Mouse (Mus musculus) heart, embryonic 13.5 days (tissue): ENCODE data around the gene Scn5a. TPM values are rescaled to one million over a fixed set of nuclear protein-coding genes. Genes with fewer than 3 reads are reported as not detected.

Experiments
- ATAC-seq: fragments of 200-750 bp; cut with Nextera tagmentation; 2 replicates; pipeline ENCODE4 v1.8.0; 2017; ENCODE audit warnings: moderate TSS enrichment; ENCODE audit not compliant: insufficient number of reproducible peaks, low FRiP score, low TSS enrichment; ENCODE audit errors: extremely low read depth
- H3K27ac ChIP-seq: fragments of 300-500 bp; sonication (generic); replicated peaks from 2 replicates; pipeline ENCODE4 v1.5.1; 2015; ENCODE audit warnings: moderate library complexity, mild to moderate bottlenecking, inconsistent platforms
- H3K27me3 ChIP-seq: fragments of 300-500 bp; sonication (generic); replicated peaks from 2 replicates; pipeline ENCODE4 v1.6.1; 2015; ENCODE audit warnings: mild to moderate bottlenecking, inconsistent platforms
- H3K36me3 ChIP-seq: fragments of 300-500 bp; sonication (generic); 2 replicates; pipeline ENCODE4 v1.6.1; 2015; ENCODE audit warnings: mild to moderate bottlenecking, inconsistent platforms
- H3K4me1 ChIP-seq: fragments of 300-500 bp; sonication (generic); 2 replicates; pipeline ENCODE4 v1.6.1; 2015; ENCODE audit warnings: inconsistent platforms
- H3K4me2 ChIP-seq: fragments of 300-500 bp; sonication (generic); 2 replicates; pipeline ENCODE4 v1.6.1; 2015; ENCODE audit warnings: inconsistent platforms, mild to moderate bottlenecking, moderate library complexity
- H3K4me3 ChIP-seq: fragments of 300-500 bp; sonication (generic); 2 replicates; pipeline ENCODE4 v1.5.1; 2015; ENCODE audit warnings: moderate library complexity, mild to moderate bottlenecking, inconsistent platforms
- H3K9ac ChIP-seq: fragments of 300-500 bp; sonication (generic); 2 replicates; pipeline ENCODE4 v1.6.1; 2015; ENCODE audit warnings: inconsistent platforms, mild to moderate bottlenecking, moderate library complexity
- H3K9me3 ChIP-seq: fragments of 300-500 bp; sonication (generic); 2 replicates; pipeline ENCODE4 v1.6.1; 2016; ENCODE audit warnings: inconsistent platforms
- WGBS: fragments of 180-500 bp; shearing (Covaris S2); methylation state at CpG from one replicate; pipeline ENCODE4 v1.1.7; 2015; ENCODE audit warnings: mixed read lengths; 5-methylcytosine and 5-hydroxymethylcytosine counted together
- polyA plus RNA-seq: library from polyadenylated mRNA; unstranded; fragments of >200 nt; fragmentation: Nextera tagmentation; extraction: Ambion mirVana; gene quantifications from 2 replicates; pipeline ENCODE4 v1.2.1, GENCODE M21; 2015

Gene Scn5a
- polyA plus RNA-seq, 1 experiment from 2014 or later, result 7.8 TPM

- Histone ChIP-seq H3K36me3 (no peaks in the 10 kb centered on the region; the same call in 1 of the 2 replicates), H3K4me1 (0 out of 2 replicates have a peak, but pooled peaks cover 5% of the 10 kb centered on the region), H3K27me3 (peaks cover 55% of the 10 kb centered on the region), H3K4me2 (no peak overlapping the region), H3K9ac (no peak overlapping the region), H3K4me3 (no peak overlapping the region), H3K9me3 (no peaks in the 10 kb centered on the region), H3K27ac (no peak overlapping the region)
- 25% methylated on average over 10 of the region's 10 CpGs for WGBS
- ATAC-seq, result no peak
Measured at GRCm38 (mm10) chr9:119531684-119532417, 47.0 kb downstream of the Scn5a start.

- Histone ChIP-seq H3K4me1 (peaks cover 9% of the 10 kb centered on the region), H3K9ac (no peak overlapping the region), H3K27me3 (0 out of 2 replicates have a peak, but pooled peaks cover 6% of the 10 kb centered on the region), H3K9me3 (peaks cover 5% of the 10 kb centered on the region), H3K4me3 (no peak overlapping the region), H3K36me3 (peaks cover 25% of the 10 kb centered on the region), H3K27ac (no peak overlapping the region), H3K4me2 (no peak overlapping the region)
- 88% methylated on average over 6 of the region's 6 CpGs for WGBS
- ATAC-seq, result no peak
Measured at GRCm38 (mm10) chr9:119524511-119524910, 54.3 kb downstream of the Scn5a start.

- H3K4me1 ChIP-seq, result peaks cover 20% of the 10 kb centered on the region
- peak overlapping the region; percentile 26; the same call in 1 of the 2 replicates for H3K27ac ChIP-seq
- ATAC-seq, result no peak
Measured at GRCm38 (mm10) chr9:119523301-119523700, 55.5 kb downstream of the Scn5a start.

GRCm38 (mm10) chr9:119519116-119519515 is 59.7 kb downstream of the Scn5a start:
- H3K4me1 ChIP-seq, result peaks cover 40% of the 10 kb centered on the region
- no peak overlapping the region for H3K27ac ChIP-seq
- H3K36me3 ChIP-seq, result peaks cover 14% of the 10 kb centered on the region
- H3K4me2 ChIP-seq, result no peak overlapping the region
- H3K9me3 ChIP-seq, result no peaks in the 10 kb centered on the region
- no peak overlapping the region for H3K9ac ChIP-seq
- 57% methylated on average over 23 of the region's 23 CpGs for WGBS
- H3K27me3 ChIP-seq, result peaks cover 23% of the 10 kb centered on the region
- no peak overlapping the region for H3K4me3 ChIP-seq
- no peak for ATAC-seq

More at GRCm38 (mm10) chr9:119523301-119523700, 55.5 kb downstream of the Scn5a start:
- Histone ChIP-seq H3K4me2 (no peak overlapping the region), H3K9ac (no peak overlapping the region), H3K36me3 (peaks cover 25% of the 10 kb centered on the region), H3K4me3 (no peak overlapping the region), H3K27me3 (0 out of 2 replicates have a peak, but pooled peaks cover 3% of the 10 kb centered on the region), H3K9me3 (peaks cover 5% of the 10 kb centered on the region)
- WGBS, result 57% methylated on average over 8 of the region's 8 CpGs

GRCm38 (mm10) chr9:119518177-119518576 is 60.6 kb downstream of the Scn5a start:
- ATAC-seq, result no peak
- no peak overlapping the region for H3K27ac ChIP-seq
- WGBS, result 65% methylated on average over 8 of the region's 8 CpGs

GRCm38 (mm10) chr9:119517467-119517866 is 61.3 kb downstream of the Scn5a start:
- H3K9ac ChIP-seq, result peak overlapping the region; percentile 61
- H3K4me3 ChIP-seq, result no peak overlapping the region
- 35% methylated on average over 20 of the region's 20 CpGs for WGBS
- peaks cover 24% of the 10 kb centered on the region for H3K36me3 ChIP-seq
- no peaks in the 10 kb centered on the region for H3K9me3 ChIP-seq
- H3K4me1 ChIP-seq, result peaks cover 31% of the 10 kb centered on the region
- peaks cover 28% of the 10 kb centered on the region for H3K27me3 ChIP-seq
- no peak for ATAC-seq
- peak overlapping the region; percentile 70 for H3K27ac ChIP-seq
- peak overlapping the region; percentile 49 for H3K4me2 ChIP-seq

More at GRCm38 (mm10) chr9:119518177-119518576, 60.6 kb downstream of the Scn5a start:
- Histone ChIP-seq H3K9me3 (no peaks in the 10 kb centered on the region), H3K4me1 (peaks cover 31% of the 10 kb centered on the region), H3K4me3 (no peak overlapping the region), H3K27me3 (peaks cover 28% of the 10 kb centered on the region), H3K4me2 (no peak overlapping the region), H3K36me3 (peaks cover 18% of the 10 kb centered on the region), H3K9ac (no peak overlapping the region)

- ATAC-seq, result no peak
- peak overlapping the region; percentile 49; the same call in 1 of the 2 replicates for H3K4me2 ChIP-seq
Measured at GRCm38 (mm10) chr9:119516815-119517214, 62.0 kb downstream of the Scn5a start.

GRCm38 (mm10) chr9:119515454-119515853 is 63.4 kb downstream of the Scn5a start:
- Histone ChIP-seq H3K4me3 (no peak overlapping the region), H3K36me3 (peaks cover 30% of the 10 kb centered on the region), H3K4me2 (no peak overlapping the region), H3K9ac (no peak overlapping the region), H3K9me3 (no peaks in the 10 kb centered on the region), H3K27me3 (peaks cover 28% of the 10 kb centered on the region), H3K27ac (no peak overlapping the region), H3K4me1 (peaks cover 31% of the 10 kb centered on the region)
- ATAC-seq, result no peak
- WGBS, result 70% methylated on average over 9 of the region's 9 CpGs

More at GRCm38 (mm10) chr9:119516815-119517214, 62.0 kb downstream of the Scn5a start:
- H3K27me3 ChIP-seq, result peaks cover 28% of the 10 kb centered on the region
- 25% methylated on average over 5 of the region's 5 CpGs for WGBS
- peak overlapping the region; percentile 61 for H3K9ac ChIP-seq
- H3K27ac ChIP-seq, result peak overlapping the region; percentile 70
- peaks cover 31% of the 10 kb centered on the region for H3K36me3 ChIP-seq
- no peaks in the 10 kb centered on the region for H3K9me3 ChIP-seq
- H3K4me1 ChIP-seq, result peaks cover 31% of the 10 kb centered on the region
- no peak overlapping the region for H3K4me3 ChIP-seq

GRCm38 (mm10) chr9:119514986-119515385 is 63.8 kb downstream of the Scn5a start:
- H3K36me3 ChIP-seq, result peaks cover 29% of the 10 kb centered on the region
- ATAC-seq, result no peak
- H3K27me3 ChIP-seq, result peaks cover 28% of the 10 kb centered on the region
- 76% methylated on average over 8 of the region's 8 CpGs for WGBS
- H3K4me3 ChIP-seq, result no peak overlapping the region
- no peak overlapping the region for H3K27ac ChIP-seq
- no peak overlapping the region for H3K9ac ChIP-seq
- H3K9me3 ChIP-seq, result no peaks in the 10 kb centered on the region
- peaks cover 31% of the 10 kb centered on the region for H3K4me1 ChIP-seq
- H3K4me2 ChIP-seq, result no peak overlapping the region

GRCm38 (mm10) chr9:119513816-119514215 is 65.0 kb downstream of the Scn5a start:
- Histone ChIP-seq H3K27ac (no peak overlapping the region), H3K9me3 (no peaks in the 10 kb centered on the region), H3K4me2 (no peak overlapping the region), H3K27me3 (peaks cover 28% of the 10 kb centered on the region), H3K4me3 (no peak overlapping the region), H3K36me3 (peaks cover 37% of the 10 kb centered on the region), H3K4me1 (peaks cover 24% of the 10 kb centered on the region), H3K9ac (no peak overlapping the region)
- WGBS, result 79% methylated on average over 8 of the region's 8 CpGs
- ATAC-seq, result no peak

- H3K9me3 ChIP-seq, result 0 out of 2 replicates have a peak, but pooled peaks cover 2% of the 10 kb centered on the region
- H3K4me2 ChIP-seq, result no peak overlapping the region
- H3K9ac ChIP-seq, result no peak overlapping the region
- H3K4me1 ChIP-seq, result peaks cover 16% of the 10 kb centered on the region
- no peak for ATAC-seq
- no peak overlapping the region for H3K27ac ChIP-seq
- peaks cover 22% of the 10 kb centered on the region for H3K27me3 ChIP-seq
- peaks cover 45% of the 10 kb centered on the region for H3K36me3 ChIP-seq
- H3K4me3 ChIP-seq, result no peak overlapping the region
- 74% methylated on average over 9 of the region's 9 CpGs for WGBS
Measured at GRCm38 (mm10) chr9:119512993-119513392, 65.8 kb downstream of the Scn5a start.
